Mouse (Mus musculus) stomach, postnatal 0 days (tissue): ENCODE measurements at regions not wholly inside any gene's neighbourhood (a gene's known extent, or its start where the extent isn't known, plus 50 kb on each side); places are given as distances from the start of the nearest gene placed in this dataset.
"Not testable (repeated sequence)": the region's sequence is repeated elsewhere in the genome, so short reads cannot be mapped to it uniquely, and the experiment has no call there.

Experiments
- ATAC-seq: fragments of 200-750 bp; cut with Nextera tagmentation; 2 replicates; pipeline ENCODE4 v1.8.0; 2017; ENCODE audit not compliant: low FRiP score, low TSS enrichment
- DNase-seq: peaks from one replicate; pipeline ENCODE4 v3.0.0-alpha.2; 2016; ENCODE audit warnings: low spot score
- H3K27ac ChIP-seq: fragments of 300-500 bp; sonication (generic); replicated peaks from 2 replicates; pipeline ENCODE4 v1.5.1; 2014; ENCODE audit warnings: mild to moderate bottlenecking, control low read depth
- H3K27me3 ChIP-seq: fragments of 300-500 bp; sonication (generic); 2 replicates; pipeline ENCODE4 v1.6.1; 2014; ENCODE audit warnings: low read length; ENCODE audit not compliant: control insufficient read depth, insufficient read depth
- H3K36me3 ChIP-seq: fragments of 300-500 bp; sonication (generic); 2 replicates; pipeline ENCODE4 v1.6.1; 2014; ENCODE audit warnings: low read length, mixed read lengths; ENCODE audit not compliant: control insufficient read depth, insufficient read depth
- H3K4me1 ChIP-seq: fragments of 300-500 bp; sonication (generic); replicated peaks from 2 replicates; pipeline ENCODE4 v1.6.1; 2014; ENCODE audit warnings: antibody characterized with exemption; ENCODE audit not compliant: control insufficient read depth, insufficient read depth
- H3K4me2 ChIP-seq: fragments of 300-500 bp; sonication (generic); replicated peaks from 2 replicates; pipeline ENCODE4 v1.6.1; 2014; ENCODE audit warnings: low read depth, mild to moderate bottlenecking, control low read depth, moderate library complexity
- H3K4me3 ChIP-seq: fragments of 300-500 bp; sonication (generic); 2 replicates; pipeline ENCODE4 v1.5.1; 2014; ENCODE audit warnings: low read depth, low read length, control low read depth
- H3K9ac ChIP-seq: fragments of 300-500 bp; sonication (generic); 2 replicates; pipeline ENCODE4 v1.6.1; 2014; ENCODE audit warnings: mild to moderate bottlenecking, low read length, control low read depth, mixed read lengths
- H3K9me3 ChIP-seq: fragments of 300-500 bp; sonication (generic); 2 replicates; pipeline ENCODE4 v1.6.1; 2016; ENCODE audit warnings: low read length; ENCODE audit not compliant: control insufficient read depth
- CTCF ChIP-seq: IDR thresholded peaks from 2 replicates; pipeline ENCODE4 v1.5.1; 2016; ENCODE audit warnings: antibody characterized with exemption, low read depth, mild to moderate bottlenecking, moderate library complexity
- EP300 ChIP-seq: optimal IDR thresholded peaks from 2 replicates; pipeline ENCODE3; 2016; ENCODE audit warnings: antibody characterized with exemption
- WGBS: fragments of 180-500 bp; shearing (Covaris S2); extraction: QIAGEN DNeasy Blood & Tissue Kit; methylation state at CpG from one replicate; pipeline ENCODE4 v1.1.7; 2014; 5-methylcytosine and 5-hydroxymethylcytosine counted together

GRCm38 (mm10) chr5:91861440-91862187 is 101.3 kb downstream of the Rchy1 start:
- peak; percentile 82 for ATAC-seq
- no peaks in the 10 kb centered on the region for H3K27me3 ChIP-seq
- peak; percentile 53 for DNase-seq

GRCm38 (mm10) chr5:91860489-91860888 is 102.4 kb downstream of the Rchy1 start:
- Histone ChIP-seq H3K4me1 (no peaks in the 10 kb centered on the region), H3K4me3 (no peak overlapping the region), H3K27me3 (no peaks in the 10 kb centered on the region), H3K4me2 (no peak overlapping the region), H3K9ac (no peak overlapping the region), H3K9me3 (no peaks in the 10 kb centered on the region), H3K36me3 (no peaks in the 10 kb centered on the region), H3K27ac (no peak overlapping the region)
- ATAC-seq (no peak), DNase-seq (no peak)
- TF ChIP-seq EP300 = no peak
- TF ChIP-seq CTCF = no peak
- 59% methylated on average over 2 of the region's 2 CpGs for WGBS

More at GRCm38 (mm10) chr5:91861440-91862187, 101.3 kb downstream of the Rchy1 start:
- whole genome bisulfite sequencing = 69% methylated on average over 11 of the region's 11 CpGs
- Histone ChIP-seq H3K36me3 (no peaks in the 10 kb centered on the region), H3K4me2 (no peak overlapping the region), H3K9ac (no peak overlapping the region), H3K27ac (no peak overlapping the region), H3K4me1 (no peaks in the 10 kb centered on the region), H3K4me3 (no peak overlapping the region), H3K9me3 (no peaks in the 10 kb centered on the region)
- no peak for TF ChIP-seq EP300
- peak; percentile 76 for TF ChIP-seq CTCF

GRCm38 (mm10) chr5:91852330-91852729 is 110.5 kb downstream of the Rchy1 start:
- 79% methylated on average over 4 of the region's 4 CpGs for WGBS
- no peaks in the 10 kb centered on the region for H3K4me1 ChIP-seq
- no peaks in the 10 kb centered on the region for H3K36me3 ChIP-seq
- H3K27me3 ChIP-seq = no peaks in the 10 kb centered on the region
- no peak overlapping the region for H3K4me3 ChIP-seq
- H3K4me2 ChIP-seq = no peak overlapping the region
- H3K9ac ChIP-seq = no peak overlapping the region
- TF ChIP-seq CTCF (no peak), EP300 (no peak)
- no peak for DNase-seq
- H3K9me3 ChIP-seq = no peaks in the 10 kb centered on the region
- no peak overlapping the region for H3K27ac ChIP-seq
- ATAC-seq = no peak

GRCm38 (mm10) chr5:91850862-91851569 is 111.9 kb downstream of the Rchy1 start:
- not testable (repeated sequence) for H3K27me3 ChIP-seq, H3K4me1 ChIP-seq, H3K4me2 ChIP-seq, H3K9ac ChIP-seq, H3K9me3 ChIP-seq, DNase-seq, H3K27ac ChIP-seq, H3K36me3 ChIP-seq, H3K4me3 ChIP-seq, ATAC-seq
- WGBS = 87% methylated on average over 4 of the region's 4 CpGs

- Histone ChIP-seq H3K9me3 (no peaks in the 10 kb centered on the region), H3K36me3 (no peaks in the 10 kb centered on the region), H3K4me3 (no peak overlapping the region), H3K4me2 (no peak overlapping the region), H3K27me3 (no peaks in the 10 kb centered on the region), H3K4me1 (no peaks in the 10 kb centered on the region), H3K9ac (no peak overlapping the region), H3K27ac (no peak overlapping the region)
- no peak for DNase-seq
- ATAC-seq = no peak
- WGBS = 86% methylated on average over 5 of the region's 5 CpGs
- TF ChIP-seq CTCF = no peak
- no peak for TF ChIP-seq EP300
Measured at GRCm38 (mm10) chr5:91850440-91850839, 112.4 kb downstream of the Rchy1 start.

- no peaks in the 10 kb centered on the region for H3K27me3 ChIP-seq
- no peaks in the 10 kb centered on the region for H3K36me3 ChIP-seq
- TF ChIP-seq EP300 (no peak), CTCF (no peak)
- no peaks in the 10 kb centered on the region for H3K4me1 ChIP-seq
- ATAC-seq (no peak), DNase-seq (no peak)
- WGBS = 80% methylated on average over 2 of the region's 2 CpGs
- no peak overlapping the region for H3K4me2 ChIP-seq
- H3K9ac ChIP-seq = no peak overlapping the region
- no peak overlapping the region for H3K4me3 ChIP-seq
- H3K9me3 ChIP-seq = no peaks in the 10 kb centered on the region
- H3K27ac ChIP-seq = no peak overlapping the region
Measured at GRCm38 (mm10) chr5:91849533-91849932, 113.3 kb downstream of the Rchy1 start.
